In the genomic region with DNA sequence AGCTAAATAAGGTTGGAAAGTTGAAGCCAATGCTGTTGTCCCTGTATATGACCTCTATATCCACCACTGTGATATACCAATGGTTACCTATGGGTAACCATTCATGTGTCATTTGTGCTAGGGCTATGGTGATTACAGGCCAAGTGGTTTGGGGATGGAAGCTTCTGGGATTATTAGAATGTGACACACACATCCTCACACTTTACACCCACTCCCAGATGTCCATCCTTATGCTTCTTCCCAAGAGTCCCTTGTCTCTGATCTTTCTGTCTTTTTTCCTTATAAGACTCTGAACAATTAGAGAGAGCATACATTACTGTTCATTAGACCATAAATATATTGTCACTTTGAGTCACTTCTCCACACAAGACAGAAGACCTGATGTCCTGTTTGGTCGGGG, we compare ENCODE assay signal across 22 mouse cellular contexts. TPM values are rescaled to one million over a fixed set of nuclear protein-coding genes. Genes with fewer than 3 reads are reported as not detected.
DNase-seq lines count a peak whose midpoint lies in the region; TF ChIP-seq lines count a peak whose summit lies in the region.
"Had no signal": no experiment of that assay in that cellular context is flagged by ENCODE, and none has a peak within 500 bp of the region (broad histone marks: within the 10 kb centered on the region; RNA-seq: fewer than 3 reads in every experiment).

No protein-coding gene starts in this region.

- peak; percentile 20 to 33 for DNase-seq in layer of hippocampus, adult 2 months (ENCODE audit: low spot score in 2 of 2)
- DNase-seq in layer of hippocampus, adult 9-11 months: no peak
- peak; percentile 37 for DNase-seq in right cerebral cortex, adult 18-20 months
- DNase-seq in right cerebral cortex, postnatal 25 days: no peak
- DNase-seq in MEL (ENCODE audit: low read depth, low spot score): no peak
- DNase-seq in brain, adult 2 months (ENCODE audit: low read depth, low spot score): peak; percentile 45
- DNase-seq in lung, postnatal 36 days: no peak
- DNase-seq: adrenal gland, adult 8-10 months; adrenal gland, postnatal 14 days; adrenal gland, postnatal 36 days; cerebellum, adult 11 months; cerebellum, adult 18-20 months; cerebellum, adult 8-10 months; cerebellum, adult 9-11 months; cerebellum, postnatal 14 days; cerebellum, postnatal 36 days; embryo, embryonic 11 days had no signal

- TF ChIP-seq POLR2A in MEL (IDR thresholded peaks at IDR 0.05; ENCODE audit: control insufficient read depth in 1 of 2, insufficient read depth in 1 of 2, low read depth in 1 of 2, low read length in 2 of 2, poor library complexity in 1 of 2): no peak

- no peaks in the 10 kb centered on the region for H3K27me3 ChIP-seq in MEL (ENCODE audit: control insufficient read depth in 1 of 2, insufficient read depth in 2 of 2, low read length in 2 of 2)
- H3K27me3 ChIP-seq: embryonic facial prominence, embryonic 13.5 days; embryonic facial prominence, embryonic 15.5 days; forebrain, embryonic 12.5 days had no signal

- H3K27ac ChIP-seq in layer of hippocampus, adult 2 months: no peak overlapping the region
- peak overlapping the region; percentile 76 for H3K27ac ChIP-seq in MEL (ENCODE audit: control insufficient read depth, low read depth, low read length)
- H3K27ac ChIP-seq: embryonic facial prominence, embryonic 13.5 days; embryonic facial prominence, embryonic 15.5 days; forebrain, embryonic 10.5 days; forebrain, embryonic 12.5 days had no signal

- H3K9ac ChIP-seq in MEL (ENCODE audit: control insufficient read depth, low read depth, low read length, poor library complexity, severe bottlenecking): no peak overlapping the region
- H3K9ac ChIP-seq: embryonic facial prominence, embryonic 13.5 days; embryonic facial prominence, embryonic 15.5 days; forebrain, embryonic 12.5 days had no signal

- no peaks in the 10 kb centered on the region for H3K79me2 ChIP-seq in MEL (ENCODE audit: control insufficient read depth, insufficient read depth, low read length, poor library complexity)

- TF ChIP-seq RAD21 in MEL (IDR thresholded peaks at IDR 0.05; ENCODE audit: low read depth, low read length): no peak

- no peak for TF ChIP-seq EP300 in MEL (IDR thresholded peaks at IDR 0.05; ENCODE audit: low read depth in 1 of 2, low read length in 2 of 2)

- peaks cover 41 to 52% of the 10 kb centered on the region in 2 experiments for H3K4me1 ChIP-seq in MEL (ENCODE audit: control insufficient read depth in 1 of 2, insufficient read depth in 2 of 2, low read length in 2 of 2)
- H3K4me1 ChIP-seq: embryonic facial prominence, embryonic 13.5 days; embryonic facial prominence, embryonic 15.5 days; forebrain, embryonic 10.5 days; forebrain, embryonic 12.5 days had no signal

- peaks cover 18 to 91% of the 10 kb centered on the region in 2 experiments for H3K36me3 ChIP-seq in MEL (ENCODE audit: control insufficient read depth in 1 of 2, insufficient read depth in 2 of 2, low read length in 2 of 2)
- H3K36me3 ChIP-seq: embryonic facial prominence, embryonic 13.5 days; embryonic facial prominence, embryonic 15.5 days; forebrain, embryonic 10.5 days; forebrain, embryonic 12.5 days had no signal

- no peak for TF ChIP-seq CTCF in layer of hippocampus, adult 2 months (conservative IDR thresholded peaks at IDR 0.05)
- TF ChIP-seq CTCF in MEL (IDR thresholded peaks at IDR 0.05 in 2 of 3, conservative IDR thresholded peaks at IDR 0.05 in 1 of 3; ENCODE audit: control insufficient read depth in 1 of 3, insufficient read depth in 1 of 3, low read depth in 2 of 3, low read length in 3 of 3, poor library complexity in 1 of 3, severe bottlenecking in 1 of 3): no peak

- no peaks in the 10 kb centered on the region for H3K9me3 ChIP-seq in MEL (replicated peaks; ENCODE audit: insufficient read depth, low read length)
- H3K9me3 ChIP-seq: embryonic facial prominence, embryonic 13.5 days; embryonic facial prominence, embryonic 15.5 days; forebrain, embryonic 10.5 days; forebrain, embryonic 12.5 days had no signal

- no peak overlapping the region for H3K4me3 ChIP-seq in layer of hippocampus, adult 2 months
- no peak overlapping the region for H3K4me3 ChIP-seq in MEL (ENCODE audit: control insufficient read depth in 1 of 2, insufficient read depth in 1 of 2, low read depth in 2 of 2, low read length in 2 of 2)
- H3K4me3 ChIP-seq: embryonic facial prominence, embryonic 13.5 days; embryonic facial prominence, embryonic 15.5 days; erythroblast, embryonic 14.5 days; forebrain, embryonic 10.5 days; forebrain, embryonic 12.5 days had no signal

TF ChIP-seq in MEL, 35 proteins besides CTCF, POLR2A, EP300 and RAD21:
- TF ChIP-seq POLR2AphosphoS2 (IDR thresholded peaks at IDR 0.05; ENCODE audit: low read length) (no peak), KAT2A (conservative IDR thresholded peaks at IDR 0.05; ENCODE audit: low read depth, low read length) (no peak), CHD2 (IDR thresholded peaks at IDR 0.05; ENCODE audit: low read length) (no peak), USF2 (IDR thresholded peaks at IDR 0.05; ENCODE audit: borderline replicate concordance in 1 of 2, insufficient read depth in 1 of 2, low read depth in 1 of 2, low read length in 2 of 2) (no peak), ZKSCAN1 (IDR thresholded peaks at IDR 0.05; ENCODE audit: low read depth, low read length) (no peak), TBP (IDR thresholded peaks at IDR 0.05; ENCODE audit: low read depth, low read length) (no peak), RCOR1 (IDR thresholded peaks at IDR 0.05; ENCODE audit: low read depth, low read length) (no peak), MYC (IDR thresholded peaks at IDR 0.05; ENCODE audit: low read depth, low read length) (no peak), JUND (IDR thresholded peaks at IDR 0.05; ENCODE audit: low read depth, low read length) (no peak), ZC3H11A (IDR thresholded peaks at IDR 0.05; ENCODE audit: low read depth, low read length) (no peak), BHLHE40 (IDR thresholded peaks at IDR 0.05; ENCODE audit: borderline replicate concordance, low read depth, low read length) (no peak), MYB (IDR thresholded peaks at IDR 0.05; ENCODE audit: low read depth, low read length) (no peak), SIN3A (IDR thresholded peaks at IDR 0.05; ENCODE audit: low read length) (no peak), ZNF384 (IDR thresholded peaks at IDR 0.05; ENCODE audit: low read depth, low read length) (no peak), CHD1 (IDR thresholded peaks at IDR 0.05; ENCODE audit: low read depth, low read length) (no peak), MAX (IDR thresholded peaks at IDR 0.05; ENCODE audit: low read length) (no peak), NRF1 (IDR thresholded peaks at IDR 0.05; ENCODE audit: insufficient read depth, low read depth, low read length, poor library complexity, severe bottlenecking) (no peak)

RNA-seq across cellular contexts. Expression of a gene that starts 21.9 kb away (rescaled TPM):
- 1 to 10 TPM; 1.7 to 2.7 TPM for total RNA-seq in layer of hippocampus, adult 2 months (2021)
- total RNA-seq in MEL (2012; rRNA removed): 3.4 and 3.7 TPM in 2 replicates
- 1 to 10 TPM in 1 of 2 experiments, not detected in 1; 5.2 TPM for polyA plus RNA-seq in MEL (2012; ENCODE audit: insufficient read depth in 1 of 2, insufficient read length in 2 of 2, low read depth in 1 of 2, low replicate concordance in 2 of 2, missing spikeins in 1 of 2)

Comparison
In these comparisons a context has a peak if more than half of its experiments do, and no peak if none do; other contexts are left out.
1. DNase-seq: peak in layer of hippocampus, adult 2 months (2 of 2), right cerebral cortex, adult 18-20 months (single experiment) and brain, adult 2 months (single experiment); none in layer of hippocampus, adult 9-11 months (single experiment), right cerebral cortex, postnatal 25 days (single experiment), MEL (single experiment) and lung, postnatal 36 days (single experiment).